Mouse (Mus musculus): ENCODE measurements around the gene Slc38a10.

DNA sequence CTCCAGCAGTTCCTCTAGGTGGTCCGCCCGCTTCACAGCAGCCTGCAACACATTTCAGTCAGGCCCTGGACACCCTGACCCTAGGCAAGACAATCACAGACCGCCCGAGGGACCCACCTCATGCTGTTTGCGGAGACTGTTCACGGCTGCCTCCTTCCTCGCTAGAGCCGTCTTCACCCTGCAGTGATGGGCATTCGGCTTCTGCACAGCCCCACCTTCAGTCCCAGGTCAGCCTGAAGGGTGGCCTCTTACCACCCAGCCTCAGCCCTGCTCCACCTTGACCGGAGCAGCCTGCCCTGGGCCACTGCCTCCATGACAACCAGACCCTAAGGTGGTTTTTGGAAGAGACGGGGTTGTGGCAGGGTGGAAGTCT, 86.5 kb downstream of the Slc38a10 start:
- TF ChIP-seq CTCF (IDR thresholded peaks at IDR 0.05; ENCODE audit: extremely low read depth, insufficient read depth, insufficient read length, insufficient replicate concordance) (no peak), POLR2A (IDR thresholded peaks at IDR 0.05; ENCODE audit: low read depth, low read length) (no peak)
